Comparison of ENCODE assay signal across 19 mouse cellular contexts in the genomic region with DNA sequence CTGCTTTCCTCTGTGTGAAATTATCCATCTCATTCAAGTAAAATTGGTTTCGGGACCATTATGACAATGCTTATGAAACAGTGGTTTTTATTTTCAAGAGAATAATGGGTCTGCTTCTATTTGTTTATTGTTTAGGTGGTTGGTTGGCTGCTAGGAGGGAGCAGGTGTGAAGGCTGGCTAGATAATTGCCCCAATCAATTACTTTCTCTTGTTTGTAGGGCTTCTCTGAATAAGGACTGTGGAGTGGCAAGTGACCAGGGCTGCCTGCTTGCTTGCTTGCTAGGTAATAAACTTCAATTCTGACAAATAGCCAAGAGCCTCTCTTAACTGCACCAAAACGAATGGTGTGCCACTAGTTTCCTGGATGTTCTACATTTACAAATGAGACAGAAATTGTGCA.
DNase-seq lines count a peak whose midpoint lies in the region; ATAC-seq and TF ChIP-seq lines count a peak whose summit lies in the region.
"Had no signal": no experiment of that assay in that cellular context is flagged by ENCODE, and none has a peak within 500 bp of the region (broad histone marks: within the 10 kb centered on the region; RNA-seq: fewer than 3 reads in every experiment).

No protein-coding gene starts in this region.

- H3K9me3 ChIP-seq in embryonic facial prominence, embryonic 15.5 days (replicated peaks): no peaks in the 10 kb centered on the region
- no peaks in the 10 kb centered on the region for H3K9me3 ChIP-seq in embryonic facial prominence, embryonic 10.5 days
- H3K9me3 ChIP-seq in hindbrain, embryonic 12.5 days (replicated peaks): no peaks in the 10 kb centered on the region
- H3K9me3 ChIP-seq in hindbrain, postnatal 0 days (ENCODE audit: low read length): no peaks in the 10 kb centered on the region
- H3K9me3 ChIP-seq in neural tube, embryonic 14.5 days (ENCODE audit: control insufficient read depth, low read length): no peaks in the 10 kb centered on the region
- H3K9me3 ChIP-seq: embryonic facial prominence, embryonic 13.5 days; heart, embryonic 15.5 days; hindbrain, embryonic 13.5 days had no signal

- ATAC-seq in embryonic facial prominence, embryonic 15.5 days (ENCODE audit: insufficient number of reproducible peaks, low FRiP score, low TSS enrichment, low read depth): 0 out of 2 replicates have a peak, but pooled peaks have one; percentile 57
- ATAC-seq in hindbrain, embryonic 12.5 days (ENCODE audit: low FRiP score): peak; percentile 89
- ATAC-seq in hindbrain, postnatal 0 days: no peak
- peak; percentile 82; the same call in 1 of the 2 replicates for ATAC-seq in neural tube, embryonic 14.5 days (ENCODE audit: low read depth)
- ATAC-seq: forebrain, postnatal 0 days; inflammation-experienced regulatory T-cells, adult 6 months; intestine, postnatal 0 days had no signal

- 67% methylated on average over 2 of the region's 2 CpGs for WGBS in embryonic facial prominence, embryonic 15.5 days
- whole genome bisulfite sequencing in embryonic facial prominence, embryonic 10.5 days: 82% methylated on average over 2 of the region's 2 CpGs
- WGBS in hindbrain, embryonic 12.5 days: 60% methylated on average over 2 of the region's 2 CpGs
- 59% methylated on average over 2 of the region's 2 CpGs for WGBS in hindbrain, postnatal 0 days
- WGBS in neural tube, embryonic 14.5 days: 20% methylated on average over 2 of the region's 2 CpGs

- H3K36me3 ChIP-seq in embryonic facial prominence, embryonic 15.5 days: no peaks in the 10 kb centered on the region
- no peaks in the 10 kb centered on the region for H3K36me3 ChIP-seq in embryonic facial prominence, embryonic 10.5 days (replicated peaks)
- H3K36me3 ChIP-seq in hindbrain, embryonic 12.5 days: no peaks in the 10 kb centered on the region
- no peaks in the 10 kb centered on the region for H3K36me3 ChIP-seq in hindbrain, postnatal 0 days (ENCODE audit: insufficient read depth, low read length)
- no peaks in the 10 kb centered on the region for H3K36me3 ChIP-seq in neural tube, embryonic 14.5 days (ENCODE audit: control insufficient read depth, insufficient read depth, low read length)
- H3K36me3 ChIP-seq: embryonic facial prominence, embryonic 13.5 days; heart, embryonic 15.5 days; hindbrain, embryonic 13.5 days had no signal

- H3K27me3 ChIP-seq in embryonic facial prominence, embryonic 15.5 days: no peaks in the 10 kb centered on the region
- no peaks in the 10 kb centered on the region for H3K27me3 ChIP-seq in embryonic facial prominence, embryonic 10.5 days (replicated peaks; ENCODE audit: low read depth, poor library complexity, severe bottlenecking)
- no peaks in the 10 kb centered on the region for H3K27me3 ChIP-seq in hindbrain, embryonic 12.5 days
- H3K27me3 ChIP-seq in hindbrain, postnatal 0 days (ENCODE audit: insufficient read depth, low read length): no peaks in the 10 kb centered on the region
- no peaks in the 10 kb centered on the region for H3K27me3 ChIP-seq in neural tube, embryonic 14.5 days (ENCODE audit: control insufficient read depth, insufficient read depth, low read length)
- H3K27me3 ChIP-seq: embryonic facial prominence, embryonic 13.5 days; heart, embryonic 15.5 days; hindbrain, embryonic 13.5 days had no signal

- H3K4me2 ChIP-seq in embryonic facial prominence, embryonic 15.5 days (replicated peaks): no peak overlapping the region
- H3K4me2 ChIP-seq in hindbrain, embryonic 12.5 days (replicated peaks): no peak overlapping the region
- H3K4me2 ChIP-seq in hindbrain, postnatal 0 days (ENCODE audit: low read depth, low read length): no peak overlapping the region
- no peak overlapping the region for H3K4me2 ChIP-seq in neural tube, embryonic 14.5 days (ENCODE audit: low read depth, low read length)
- H3K4me2 ChIP-seq: embryonic facial prominence, embryonic 13.5 days; heart, embryonic 11.5 days; heart, embryonic 15.5 days; hindbrain, embryonic 13.5 days had no signal

- no peak for DNase-seq in embryonic facial prominence, embryonic 10.5 days (ENCODE audit: low spot score)
- no peak for DNase-seq in hindbrain, postnatal 0 days (ENCODE audit: low spot score)
- peak; percentile 64 for DNase-seq in brain, embryonic 14.5 days (ENCODE audit: low read depth)
- no peak for DNase-seq in adrenal gland, postnatal 14 days
- DNase-seq: adrenal gland, postnatal 10 days; cerebellum, adult 2 months; forebrain, postnatal 0 days; gastrocnemius, postnatal 14 days; heart, adult 2 months; heart, postnatal 14 days had no signal

- H3K4me1 ChIP-seq in embryonic facial prominence, embryonic 15.5 days: no peaks in the 10 kb centered on the region
- no peaks in the 10 kb centered on the region for H3K4me1 ChIP-seq in embryonic facial prominence, embryonic 10.5 days
- H3K4me1 ChIP-seq in hindbrain, embryonic 12.5 days: no peaks in the 10 kb centered on the region
- no peaks in the 10 kb centered on the region for H3K4me1 ChIP-seq in hindbrain, postnatal 0 days (ENCODE audit: insufficient read depth, low read length)
- no peaks in the 10 kb centered on the region for H3K4me1 ChIP-seq in neural tube, embryonic 14.5 days (ENCODE audit: control insufficient read depth, insufficient read depth, low read length)
- H3K4me1 ChIP-seq: embryonic facial prominence, embryonic 13.5 days; heart, embryonic 15.5 days had no signal

- TF ChIP-seq CTCF in hindbrain, postnatal 0 days (IDR thresholded peaks at IDR 0.05; ENCODE audit: low read depth): no peak
- TF ChIP-seq CTCF in brain, embryonic 14.5 days (IDR thresholded peaks at IDR 0.05; ENCODE audit: borderline replicate concordance, extremely low read depth, insufficient read depth, insufficient read length): no peak

- no peak overlapping the region for H3K9ac ChIP-seq in embryonic facial prominence, embryonic 15.5 days
- H3K9ac ChIP-seq in hindbrain, embryonic 12.5 days: no peak overlapping the region
- no peak overlapping the region for H3K9ac ChIP-seq in hindbrain, postnatal 0 days (replicated peaks; ENCODE audit: low read length)
- no peak overlapping the region for H3K9ac ChIP-seq in neural tube, embryonic 14.5 days (replicated peaks; ENCODE audit: low read depth, low read length)
- H3K9ac ChIP-seq: embryonic facial prominence, embryonic 13.5 days; forebrain, postnatal 0 days; heart, embryonic 15.5 days; hindbrain, embryonic 13.5 days had no signal

- H3K27ac ChIP-seq in embryonic facial prominence, embryonic 15.5 days (replicated peaks): no peak overlapping the region
- no peak overlapping the region for H3K27ac ChIP-seq in embryonic facial prominence, embryonic 10.5 days (replicated peaks)
- 0 out of 2 replicates have a peak overlapping the region, but pooled peaks have one; percentile 7 for H3K27ac ChIP-seq in hindbrain, embryonic 12.5 days
- H3K27ac ChIP-seq in hindbrain, postnatal 0 days: no peak overlapping the region
- H3K27ac ChIP-seq in neural tube, embryonic 14.5 days (ENCODE audit: low read depth, low read length): no peak overlapping the region
- H3K27ac ChIP-seq: embryonic facial prominence, embryonic 13.5 days; heart, adult 2 months; heart, embryonic 15.5 days; hindbrain, embryonic 13.5 days had no signal

- TF ChIP-seq POLR2A in brain, embryonic 14.5 days (IDR thresholded peaks at IDR 0.05; ENCODE audit: borderline replicate concordance, extremely low read depth, insufficient read depth, insufficient read length, poor library complexity, severe bottlenecking): no peak

- no peak overlapping the region for H3K4me3 ChIP-seq in embryonic facial prominence, embryonic 15.5 days (replicated peaks)
- H3K4me3 ChIP-seq in embryonic facial prominence, embryonic 10.5 days: no peak overlapping the region
- no peak overlapping the region for H3K4me3 ChIP-seq in hindbrain, embryonic 12.5 days
- H3K4me3 ChIP-seq in hindbrain, postnatal 0 days (ENCODE audit: low read length): no peak overlapping the region
- no peak overlapping the region for H3K4me3 ChIP-seq in neural tube, embryonic 14.5 days (ENCODE audit: low read depth, low read length)
- H3K4me3 ChIP-seq: embryonic facial prominence, embryonic 13.5 days; heart, adult 2 months; heart, embryonic 15.5 days; hindbrain, embryonic 13.5 days had no signal
